Mouse (Mus musculus) left cerebral cortex, postnatal 25 days (tissue): ENCODE results near the gene Fam122c. TPM values are rescaled to one million over a fixed set of nuclear protein-coding genes. Genes with fewer than 3 reads are reported as not detected.
"Not testable (repeated sequence)": the region's sequence is repeated elsewhere in the genome, so short reads cannot be mapped to it uniquely, and the experiment has no call there.

Experiments used
- DNase-seq, 2 experiments: peaks; one replicate each; pipeline ENCODE4 v3.0.0; 2022; ENCODE audit warnings: low spot score in 2 of 2, mixed read lengths in 1 of 2
- intact Hi-C: fragments of 180-260 bp; cut with DNase I; formaldehyde crosslinking; loops from one replicate; pipeline ENCODE4 v1.15.1; 2025
- total RNA-seq, 2 experiments: library from RNA; stranded (reverse); gene quantifications; 2 replicates each; pipeline ENCODE4 v1.2.3; 2021

Fam122c gene
- not detected for total RNA-seq

- no peak for DNase-seq
- intact Hi-C loops, result no loop called here
Observed at GRCm38 (mm10) chrX:53273124-53273523, at the start of gene Fam122c. TSS of gene Fam122c (plus strand) at chrX:53273424.

GRCm38 (mm10) chrX:53224353-53224944 lies 48.8 kb upstream of the Fam122c start:
- intact Hi-C loops, result no loop called here
- DNase-seq, result no peak

GRCm38 (mm10) chrX:53231965-53232364 lies 41.3 kb upstream of the Fam122c start:
- DNase-seq, result peak in 1 of 2 experiments; percentile 11
- intact Hi-C loops, result loop anchor here (5.0 kb wide), 1 partner anchor 205 kb away; no protein-coding TSS in a partner anchor

- intact Hi-C loops, result loop anchor here (5.0 kb wide), 1 partner anchor 206 kb away; no protein-coding TSS in a partner anchor
- no peak for DNase-seq
Observed at GRCm38 (mm10) chrX:53233689-53234088, 39.5 kb upstream of the Fam122c start.

GRCm38 (mm10) chrX:53236404-53236803 lies 36.8 kb upstream of the Fam122c start:
- DNase-seq, result no peak
- intact Hi-C loops, result no loop called here

- intact Hi-C loops, result no loop called here
Observed at GRCm38 (mm10) chrX:53237971-53238370, 35.3 kb upstream of the Fam122c start.

GRCm38 (mm10) chrX:53240011-53240410 lies 33.2 kb upstream of the Fam122c start, which contains the start of gene Plac1:
TSS of gene Plac1 (minus strand) at chrX:53240111.
- intact Hi-C loops, result no loop called here
- no peak for DNase-seq

More at GRCm38 (mm10) chrX:53237971-53238370, 35.3 kb upstream of the Fam122c start:
- no peak for DNase-seq

- intact Hi-C loops, result loop anchor here (5.0 kb wide), 1 partner anchor 238 kb away; no protein-coding TSS in a partner anchor
- DNase-seq, result no peak
Observed at GRCm38 (mm10) chrX:53255195-53255594, 18.0 kb upstream of the Fam122c start.

- DNase-seq, result no peak
- intact Hi-C loops, result loop anchor here (5.0 kb wide), 1 partner anchor 209 kb away; no protein-coding TSS in a partner anchor
Observed at GRCm38 (mm10) chrX:53266186-53266585, 7.0 kb upstream of the Fam122c start.

GRCm38 (mm10) chrX:53268856-53269255 lies 4.4 kb upstream of the Fam122c start:
- DNase-seq, result peak; percentile 15 to 19
- intact Hi-C loops, result loop anchor here (5.0 kb wide), 1 partner anchor 212 kb away; no protein-coding TSS in a partner anchor

- intact Hi-C loops, result loop anchor here (5.0 kb wide), 1 partner anchor 212 kb away; no protein-coding TSS in a partner anchor
- DNase-seq, result peak; percentile 86 to 92
Observed at GRCm38 (mm10) chrX:53269289-53270062, 3.7 kb upstream of the Fam122c start, which contains the start of gene Fam122b. TSS of gene Fam122b (minus strand) at chrX:53269805.

GRCm38 (mm10) chrX:53270063-53270432 lies 3.2 kb upstream of the Fam122c start:
- no peak for DNase-seq

GRCm38 (mm10) chrX:53271628-53272027 lies 1.6 kb upstream of the Fam122c start:
- intact Hi-C loops, DNase-seq: not testable (repeated sequence)

More at GRCm38 (mm10) chrX:53270063-53270432, 3.2 kb upstream of the Fam122c start:
- intact Hi-C loops, result no loop called here

- no peak for DNase-seq
- intact Hi-C loops, result no loop called here
Observed at GRCm38 (mm10) chrX:53287924-53288323, 14.7 kb downstream of the Fam122c start.

- intact Hi-C loops, result no loop called here
Observed at GRCm38 (mm10) chrX:53320564-53320963, 47.3 kb downstream of the Fam122c start.

GRCm38 (mm10) chrX:53321111-53321510 lies 47.9 kb downstream of the Fam122c start:
- intact Hi-C loops, result no loop called here
- no peak for DNase-seq

More at GRCm38 (mm10) chrX:53320564-53320963, 47.3 kb downstream of the Fam122c start:
- DNase-seq, result no peak

- intact Hi-C loops, result no loop called here
- DNase-seq, result no peak
Observed at GRCm38 (mm10) chrX:53330396-53330795, 57.2 kb downstream of the Fam122c start.

GRCm38 (mm10) chrX:53337355-53337754 lies 64.1 kb downstream of the Fam122c start:
- no peak for DNase-seq
- intact Hi-C loops, result no loop called here

GRCm38 (mm10) chrX:53341531-53341930 lies 68.3 kb downstream of the Fam122c start:
- peak; percentile 9 to 12 for DNase-seq
- intact Hi-C loops, result no loop called here

GRCm38 (mm10) chrX:53348374-53348773 lies 75.2 kb downstream of the Fam122c start:
- DNase-seq, result no peak
- intact Hi-C loops, result no loop called here
